In genomic region chr5:129724834-129725773, GRCm38 (mm10) we compare ENCODE assay signal across 8 mouse cellular contexts. TPM values are rescaled to one million over a fixed set of nuclear protein-coding genes. Genes with fewer than 3 reads are reported as not detected.
DNase-seq lines count a peak whose midpoint lies in the region; ATAC-seq lines count a peak whose summit lies in the region.

Gene Nipsnap2, plus strand, starts transcription at chr5:129725063.

- H3K4me3 ChIP-seq in hindbrain, embryonic 16.5 days (ENCODE audit: low read length) = peak within 1 kb of the TSS; percentile 91
- peak within 1 kb of the TSS; percentile 69 for H3K4me3 ChIP-seq in macrophage (ENCODE audit: inconsistent target)

- peak within 1 kb of the TSS; percentile 96 for H3K9ac ChIP-seq in hindbrain, embryonic 16.5 days (ENCODE audit: low read depth, low read length)

- 0 out of 2 replicates have a peak, but pooled peaks cover 1% of the 10 kb centered on the region for H3K36me3 ChIP-seq in hindbrain, embryonic 16.5 days (ENCODE audit: control insufficient read depth, insufficient read depth, low read length)
- no peaks in the 10 kb centered on the region for H3K36me3 ChIP-seq in macrophage (ENCODE audit: inconsistent target)

- under 1% methylated on average over 75 of the region's 93 CpGs for WGBS in hindbrain, embryonic 16.5 days
- 2% methylated on average over 64 of the region's 93 CpGs for WGBS in macrophage (ENCODE audit: missing documents)

- H3K4me1 ChIP-seq in hindbrain, embryonic 16.5 days (ENCODE audit: control insufficient read depth, insufficient read depth, low read depth, low read length) = peaks cover 11% of the 10 kb centered on the region

- peaks cover 32% of the 10 kb centered on the region; the same call in 1 of the 2 replicates for H3K79me2 ChIP-seq in macrophage (ENCODE audit: inconsistent target)

- DNase-seq in R1 (ENCODE audit: low read depth, low spot score) = peak; percentile 92
- peak; percentile 90 to 95 for DNase-seq in cerebellum, postnatal 36 days
- peak; percentile 92 for DNase-seq in gastrocnemius, adult 18-20 months (ENCODE audit: low spot score)
- DNase-seq in left cerebral cortex, adult 18-20 months (ENCODE audit: low spot score in 2 of 2) = peak; percentile 82 to 91
- peak; percentile 89 for DNase-seq in right cerebral cortex, adult 18-20 months
- DNase-seq in urinary bladder, postnatal 10 days (ENCODE audit: low spot score) = peak; percentile 62

- no peaks in the 10 kb centered on the region for H3K27me3 ChIP-seq in hindbrain, embryonic 16.5 days (replicated peaks; ENCODE audit: control insufficient read depth, insufficient read depth, low read length)

- peak within 1 kb of the TSS; percentile 66 for H3K4me2 ChIP-seq in hindbrain, embryonic 16.5 days (ENCODE audit: low read length)

- peak; percentile 95 for ATAC-seq in hindbrain, embryonic 16.5 days

- H3K9me3 ChIP-seq in hindbrain, embryonic 16.5 days (ENCODE audit: control insufficient read depth, low read length) = no peaks in the 10 kb centered on the region

- H3K27ac ChIP-seq in hindbrain, embryonic 16.5 days (ENCODE audit: low read depth, low read length) = peak within 1 kb of the TSS; percentile 98
- H3K27ac ChIP-seq in macrophage = peak within 1 kb of the TSS; percentile 19; the same call in 1 of the 2 replicates

RNA-seq across cellular contexts. Expression of gene Nipsnap2, which starts in this region (rescaled TPM):
- 100 to 1,000 TPM; 539 to 562 TPM for total RNA-seq in gastrocnemius, adult 18-20 months (2021)
- polyA plus RNA-seq in hindbrain, embryonic 16.5 days (2015; fragmentation: Nextera tagmentation; extraction: Ambion mirVana) = 96.4 and 98.7 TPM in 2 replicates
- 10 to 100 TPM; 77.7 to 81.8 TPM for total RNA-seq in left cerebral cortex, adult 18-20 months (2021)
- 10 to 100 TPM; 13.3 to 54.7 (median 41.4) TPM for total RNA-seq in macrophage (2018; cell fraction: chromatin; rRNA removed)
- 10 to 100 TPM; 36.1 to 51.9 (median 44.5) TPM for total RNA-seq in macrophage (2018; cell fraction: cytosol; rRNA removed)
- total RNA-seq in macrophage (2018; cell fraction: nucleus; rRNA removed) = 10 to 100 TPM; 11.3 to 39.3 (median 26.8) TPM
- 42.7 to 57.0 TPM (median 51.5 TPM) in 3 replicates for polyA plus RNA-seq in macrophage (2018)

Comparison
In these comparisons a context has a peak if more than half of its experiments do, and no peak if none do; other contexts are left out.
1. Peak in every context shown above with its lines: DNase-seq, ATAC-seq, H3K4me3 ChIP-seq and H3K27ac ChIP-seq.
2. RNA of gene Nipsnap2 (total RNA-seq): 539 to 562 TPM in gastrocnemius, adult 18-20 months; 77.7 to 81.8 TPM in left cerebral cortex, adult 18-20 months; every median in the first group is over 4 times any median in the second.